Mouse (Mus musculus) urinary bladder, postnatal 14 days (tissue): ENCODE data around the gene Vcpkmt.
A peak's percentile ranks its signal among the peaks of the same experiment; 100 is the strongest.

Source experiments
- DNase-seq: peaks from one replicate; pipeline ENCODE4 v3.0.0; 2021; ENCODE audit warnings: low spot score

The Vcpkmt gene

GRCm38 (mm10) chr12:69537675-69538361, 45.0 kb downstream of the Vcpkmt start:
- peak; percentile 81 for DNase-seq

GRCm38 (mm10) chr12:69537243-69537674, 45.6 kb downstream of the Vcpkmt start:
- DNase-seq: peak; percentile 79

- DNase-seq: no peak
Observed at GRCm38 (mm10) chr12:69536616-69537242, 46.1 kb downstream of the Vcpkmt start.

- DNase-seq: no peak
Observed at GRCm38 (mm10) chr12:69533237-69533636, 49.6 kb downstream of the Vcpkmt start.

- DNase-seq: no peak
Observed at GRCm38 (mm10) chr12:69532530-69532929, 50.3 kb downstream of the Vcpkmt start.

GRCm38 (mm10) chr12:69532091-69532490, 50.7 kb downstream of the Vcpkmt start:
- no peak for DNase-seq

- no peak for DNase-seq
Observed at GRCm38 (mm10) chr12:69529694-69530403, 53.0 kb downstream of the Vcpkmt start.

GRCm38 (mm10) chr12:69528275-69529032, 54.4 kb downstream of the Vcpkmt start:
- DNase-seq: no peak
